Mouse (Mus musculus) T-helper 2 cell (primary cell): ENCODE measurements at regions not wholly inside any gene's neighbourhood (a gene's known extent, or its start where the extent isn't known, plus 50 kb on each side); places are given as distances from the start of the nearest gene placed in this dataset.

Experiments
- in situ Hi-C: fragments of 300-600 bp; cut with MboI, MseI; formaldehyde crosslinking; loops from one replicate; pipeline ENCODE4 v1.15.1; 2025; ENCODE audit warnings: high pct_unique_total_duplicates

DNA sequence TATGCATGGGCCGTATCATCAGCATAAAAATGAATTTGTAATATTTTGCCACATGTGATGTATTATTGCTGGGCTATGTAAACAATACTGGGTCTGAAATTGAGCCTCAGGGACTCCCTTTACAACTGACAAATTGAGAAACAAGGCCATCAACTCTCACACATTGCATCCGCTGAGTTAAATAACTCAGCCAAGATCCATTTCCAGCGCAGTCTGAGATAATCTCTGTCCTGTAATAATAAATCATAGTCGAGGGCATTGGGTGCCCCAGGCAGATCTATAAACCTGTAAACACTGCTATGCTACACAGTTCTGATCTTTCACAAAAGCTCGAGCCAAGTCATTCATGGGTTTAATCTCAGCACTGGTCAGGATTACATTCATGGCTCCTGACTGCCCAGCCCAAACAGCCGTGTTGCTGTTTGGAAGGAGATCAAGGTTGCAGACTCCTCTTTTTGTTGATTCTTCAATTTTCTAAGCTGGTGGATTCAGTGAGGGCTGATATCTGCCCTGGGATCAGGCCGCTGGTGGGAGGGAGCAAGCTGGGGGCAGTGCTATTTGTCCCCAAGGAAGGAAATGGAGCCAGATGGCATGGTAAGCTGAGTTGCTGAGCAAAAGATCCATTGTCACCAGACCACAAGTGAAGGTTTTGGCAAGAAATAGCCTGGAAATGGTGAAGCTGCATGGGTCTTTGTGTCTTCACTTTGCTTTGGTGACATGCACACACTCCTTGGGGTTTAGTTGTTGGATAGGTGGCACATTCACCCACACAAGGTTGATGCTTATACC lies 160.0 kb upstream of the Bmper start:
- in situ Hi-C loops, result no loop called here

DNA sequence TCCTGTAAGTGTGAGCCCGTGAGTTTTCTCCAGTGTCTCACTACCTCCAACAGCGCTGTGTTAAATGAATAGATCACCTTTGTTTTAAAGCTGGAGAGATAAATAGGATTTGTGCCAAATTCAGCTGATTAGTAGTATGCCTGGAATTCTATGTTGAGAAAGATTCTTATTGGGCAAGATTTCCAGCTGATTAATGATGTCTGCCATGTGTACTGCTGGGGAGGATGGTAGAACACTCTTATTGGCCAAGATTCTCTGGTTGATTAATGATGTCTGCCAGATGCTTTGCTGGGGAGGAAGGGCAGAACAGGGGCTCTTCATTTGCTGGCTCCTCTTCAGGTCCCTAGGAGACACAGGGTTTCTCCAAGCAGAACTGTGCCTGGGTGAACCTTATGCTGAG lies 158.9 kb upstream of the Bmper start:
- in situ Hi-C loops, result no loop called here

DNA sequence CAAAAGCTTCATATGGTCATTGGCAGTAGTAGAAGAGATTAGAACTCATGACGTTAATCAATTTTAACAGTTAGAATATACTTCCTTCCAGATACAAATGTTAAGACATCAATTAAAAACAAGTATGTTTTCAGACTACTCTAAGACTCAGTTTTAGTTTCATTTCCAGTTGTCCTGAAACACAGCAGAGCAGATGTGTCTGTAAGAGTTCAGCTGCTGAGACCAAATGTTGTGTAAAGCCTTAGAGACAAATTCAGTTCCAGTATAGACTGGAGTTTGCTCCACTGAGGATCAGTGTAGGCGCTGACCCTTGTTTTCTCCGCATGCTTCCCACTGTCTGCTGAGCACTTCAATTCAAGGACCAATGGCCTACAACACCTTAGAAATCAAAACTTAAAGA lies 158.1 kb upstream of the Bmper start:
- in situ Hi-C loops, result no loop called here

DNA sequence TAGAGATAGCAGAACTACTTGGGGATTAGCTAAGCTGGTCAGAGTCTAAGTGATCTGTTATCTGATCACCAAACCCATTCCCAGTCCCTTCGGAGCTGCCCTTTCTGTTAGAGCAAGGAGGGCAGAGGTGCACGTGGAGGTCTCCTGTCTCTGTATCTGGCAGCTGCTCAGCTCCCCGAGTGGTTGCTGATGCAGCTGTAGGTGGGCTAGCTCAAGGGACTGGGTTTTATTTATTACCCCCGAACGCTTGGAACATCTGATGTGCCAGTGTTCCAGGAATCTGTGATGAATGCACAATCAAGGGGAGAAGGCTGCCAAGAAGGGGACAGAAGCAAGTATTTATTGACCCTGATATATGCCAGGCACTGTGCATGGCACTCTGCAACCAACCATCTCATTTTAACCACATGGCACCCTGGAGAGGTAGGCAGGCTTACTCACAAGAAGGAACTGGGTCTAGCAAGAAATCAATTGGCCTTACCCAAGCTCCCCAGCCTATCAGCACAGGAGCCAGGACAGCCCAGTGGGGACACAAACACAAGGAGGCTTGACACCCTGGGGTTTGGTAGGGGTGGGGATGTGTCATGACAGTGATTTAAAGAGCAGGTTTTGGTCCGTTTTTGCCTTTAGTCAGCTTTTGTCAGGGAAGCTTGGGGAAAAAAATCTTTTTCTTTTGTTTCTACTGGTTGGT lies 154.6 kb upstream of the Bmper start:
- in situ Hi-C loops, result no loop called here

DNA sequence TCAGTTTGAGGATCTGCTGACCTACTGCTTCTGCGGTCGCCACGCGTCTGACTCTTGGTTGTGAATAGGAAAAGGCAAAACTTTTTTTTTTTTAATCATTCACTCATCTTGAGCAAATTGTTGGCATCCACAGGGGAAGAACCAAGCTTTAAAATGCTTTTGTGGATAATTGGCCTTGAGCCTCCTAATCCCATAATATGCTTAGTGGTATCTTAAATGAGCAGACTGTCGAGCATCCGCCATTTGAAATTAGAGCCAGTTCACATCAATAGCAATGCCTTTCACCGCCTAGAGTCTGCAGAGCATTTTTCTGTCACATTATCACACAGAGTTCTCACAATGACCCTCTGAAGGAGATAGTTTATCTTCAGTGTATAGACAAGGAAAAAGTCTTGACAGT lies 153.7 kb upstream of the Bmper start:
- in situ Hi-C loops, result no loop called here

DNA sequence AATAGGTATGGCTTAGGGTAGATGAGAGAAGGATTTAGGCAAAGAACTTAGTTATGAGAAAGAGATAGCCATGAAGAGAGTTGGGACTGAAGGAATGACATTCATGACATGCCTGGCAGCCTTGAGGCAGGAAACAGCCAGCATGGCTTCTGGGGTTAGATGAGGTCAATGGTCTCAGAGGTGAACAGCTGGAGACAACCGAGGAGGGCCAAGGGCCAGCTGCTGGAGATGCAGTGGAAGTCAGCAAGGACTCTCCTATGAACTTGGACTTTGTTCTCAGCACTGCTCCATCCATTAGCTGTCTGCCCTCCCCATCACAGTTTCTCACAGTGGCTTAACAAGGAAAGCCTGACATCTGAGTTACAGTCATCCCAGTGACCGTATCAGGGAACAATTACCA lies 151.9 kb upstream of the Bmper start:
- in situ Hi-C loops, result no loop called here

DNA sequence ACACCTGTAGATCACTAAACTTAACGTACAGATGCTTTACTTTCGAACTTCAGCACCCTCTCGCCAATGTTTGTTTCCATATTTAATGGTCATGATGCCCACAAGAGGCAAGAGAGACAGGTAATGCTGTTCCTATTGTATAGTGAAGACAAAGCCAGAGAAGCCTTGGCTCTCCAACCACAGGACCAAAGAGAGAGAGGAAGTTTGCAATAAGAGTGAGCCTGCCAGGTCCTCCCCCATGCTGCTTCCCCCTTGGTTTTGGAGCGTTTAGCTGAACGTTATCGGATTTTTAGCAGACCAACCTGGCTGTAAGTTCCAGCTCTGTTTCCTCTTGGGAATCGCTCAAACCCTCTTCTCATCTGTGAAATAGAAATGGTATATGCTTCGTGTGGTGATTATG lies 150.1 kb upstream of the Bmper start:
- in situ Hi-C loops, result no loop called here

DNA sequence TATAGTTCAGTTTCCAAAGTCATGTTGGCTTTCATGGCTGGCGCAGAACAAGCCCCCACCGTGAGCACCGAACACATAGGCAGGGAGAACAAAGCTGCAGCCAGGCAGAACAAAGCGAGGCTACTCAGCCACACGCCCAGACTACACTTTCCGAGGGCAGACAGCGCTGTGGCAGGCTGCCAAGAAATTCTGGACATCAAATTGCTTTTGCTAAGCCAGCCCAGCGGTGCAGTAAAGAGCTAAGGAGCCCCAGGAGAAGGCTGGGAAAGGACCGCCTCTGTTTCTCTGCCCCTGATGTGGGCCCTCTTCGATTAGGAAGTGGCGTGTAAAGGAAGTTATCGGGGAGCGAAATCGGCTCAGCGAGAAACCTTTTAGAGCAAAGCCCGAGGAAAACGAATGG lies 139.3 kb upstream of the Bmper start:
- in situ Hi-C loops, result no loop called here

DNA sequence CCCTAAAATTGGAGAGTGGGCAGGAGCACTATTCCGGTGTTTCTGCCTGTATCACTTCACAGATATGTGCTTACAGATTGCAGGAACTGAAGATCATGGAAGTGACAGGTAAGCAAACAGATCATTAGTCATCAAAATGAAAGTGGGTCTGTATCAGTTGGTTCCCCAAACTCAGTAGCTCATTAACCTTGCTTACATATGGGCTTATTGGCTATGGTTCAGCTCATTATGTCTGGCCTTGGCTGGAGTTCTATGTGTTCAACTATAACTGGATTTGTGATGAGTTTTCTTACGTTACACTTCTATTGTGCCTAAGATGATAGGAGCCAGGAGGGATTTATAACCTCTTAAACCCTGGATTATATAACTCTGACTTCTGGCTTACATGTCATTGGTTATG lies 133.5 kb upstream of the Bmper start:
- in situ Hi-C loops, result no loop called here

DNA sequence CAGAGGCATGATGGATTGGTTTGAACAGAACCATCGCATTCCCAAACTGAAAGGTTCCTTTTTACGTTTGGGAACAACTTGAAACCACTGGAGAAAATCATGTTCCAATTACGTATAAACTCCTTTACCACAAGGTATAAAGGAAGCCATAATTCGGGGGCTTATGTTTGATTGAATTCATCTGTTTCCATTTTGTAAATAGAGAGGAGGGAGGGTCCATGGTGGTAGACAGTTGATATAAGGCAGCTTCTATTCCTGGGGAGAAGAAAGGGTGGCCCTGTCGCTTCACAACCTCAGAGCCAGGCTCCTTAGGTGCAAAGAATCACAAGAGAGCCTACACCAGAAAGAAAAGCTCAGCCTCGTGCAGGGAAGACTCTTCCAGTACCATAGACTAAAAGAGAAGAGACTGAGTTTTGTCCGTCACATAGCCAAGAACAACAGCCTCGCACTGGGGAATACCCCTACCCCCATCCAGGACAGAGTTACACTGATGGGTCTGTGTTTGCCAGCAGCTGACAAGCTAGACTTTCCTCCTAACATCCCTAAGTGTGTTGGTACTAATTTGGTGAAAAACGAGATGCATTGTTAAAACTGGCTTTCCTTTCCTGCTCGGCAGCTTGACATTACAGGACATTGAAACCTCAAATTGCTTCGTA lies 125.6 kb upstream of the Bmper start:
- in situ Hi-C loops, result no loop called here

DNA sequence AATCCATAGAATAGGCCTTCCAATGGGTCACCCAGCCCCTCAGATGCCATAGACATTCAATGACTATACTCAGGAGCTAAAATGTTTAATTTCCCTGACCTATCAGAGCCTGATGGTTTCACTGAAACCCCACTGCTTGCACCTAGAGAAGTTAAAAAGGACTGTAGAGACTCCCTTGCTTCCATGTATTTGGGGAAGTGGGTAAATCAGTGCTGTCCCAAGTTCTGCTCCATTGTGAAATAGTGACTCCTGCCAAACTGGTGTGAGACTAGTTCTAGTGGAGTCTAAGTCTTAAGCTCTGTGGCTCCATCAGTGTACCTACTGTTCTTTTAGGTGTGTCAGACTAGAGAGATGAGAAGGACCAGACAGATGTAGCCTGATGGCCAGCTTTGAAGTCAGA lies 121.3 kb upstream of the Bmper start:
- in situ Hi-C loops, result no loop called here

DNA sequence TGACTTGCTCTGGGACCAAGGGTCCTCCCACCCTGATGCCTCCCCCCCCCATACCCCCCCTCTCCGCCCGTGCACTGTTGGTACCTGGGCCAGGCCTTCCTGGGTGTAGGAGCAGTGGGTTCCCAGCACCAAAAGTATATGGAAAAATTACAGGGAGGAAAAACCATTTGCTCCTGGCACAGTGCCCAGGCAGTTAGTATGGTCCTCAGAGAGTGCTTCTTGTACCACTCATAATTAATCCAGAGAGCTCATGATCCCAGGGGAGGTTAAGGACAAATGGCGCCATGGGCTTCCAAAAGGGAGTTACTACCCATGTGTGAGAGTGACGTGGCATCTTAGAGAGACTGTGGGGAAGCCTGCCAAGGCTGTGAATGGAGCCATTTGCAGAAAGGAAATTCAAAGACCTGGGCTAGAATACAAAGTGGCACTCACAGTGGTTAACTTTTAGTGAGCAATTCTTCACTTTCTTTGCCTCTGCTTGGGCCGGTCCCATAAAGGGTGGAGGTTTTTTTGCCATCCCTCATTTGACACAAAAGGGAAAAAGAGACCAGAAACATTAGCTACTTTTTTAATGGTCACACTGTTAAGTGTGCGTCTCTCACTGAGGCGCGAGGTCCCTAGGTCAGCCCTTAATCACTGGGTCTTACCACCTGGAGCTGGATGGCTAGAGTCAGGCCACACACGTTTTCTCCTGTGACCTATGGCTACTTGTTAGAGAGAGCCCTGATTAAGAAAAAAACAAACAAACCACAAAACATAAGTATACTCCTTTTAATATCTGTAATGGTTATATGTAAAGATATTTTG lies 120.7 kb upstream of the Bmper start:
- in situ Hi-C loops, result no loop called here

DNA sequence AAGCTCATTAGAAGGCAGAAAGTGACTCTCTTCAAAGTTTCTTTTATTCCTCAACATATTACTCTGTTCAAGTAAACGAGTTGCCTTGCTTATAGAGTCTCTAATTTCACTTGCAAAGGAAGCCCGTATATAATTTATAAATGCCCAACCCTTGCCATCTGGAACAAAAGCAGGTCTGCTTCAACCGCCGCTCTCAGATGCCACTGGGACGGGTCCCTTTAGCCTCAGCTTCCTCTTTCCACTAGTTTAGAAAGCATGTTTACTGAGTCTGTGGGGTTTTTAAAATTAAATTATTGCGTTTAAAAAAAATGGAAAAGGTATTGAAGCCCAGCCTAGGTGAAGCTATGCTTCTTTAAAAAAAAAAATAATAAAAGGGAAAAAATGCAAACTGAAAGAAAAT lies 111.4 kb upstream of the Bmper start:
- in situ Hi-C loops, result no loop called here

DNA sequence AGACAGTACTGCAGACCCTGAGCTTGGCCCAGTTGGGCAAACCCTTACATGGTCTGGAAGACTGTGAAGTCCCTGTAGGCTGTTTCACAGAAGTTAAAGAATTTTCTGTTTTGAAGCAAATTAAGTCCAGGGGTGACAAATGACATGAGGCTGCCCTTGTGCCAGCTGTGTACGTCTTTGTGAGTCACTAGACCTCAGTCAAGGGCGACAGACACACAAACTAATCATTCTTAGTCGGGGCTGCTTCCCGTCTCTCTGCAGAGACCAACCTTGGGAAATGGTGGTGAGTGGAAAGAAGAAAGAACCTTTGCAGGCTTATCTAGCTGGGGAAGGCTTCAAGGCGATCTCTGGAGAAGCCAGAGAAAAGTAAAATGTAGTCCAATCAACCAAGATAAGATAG lies 107.8 kb upstream of the Bmper start:
- in situ Hi-C loops, result no loop called here

DNA sequence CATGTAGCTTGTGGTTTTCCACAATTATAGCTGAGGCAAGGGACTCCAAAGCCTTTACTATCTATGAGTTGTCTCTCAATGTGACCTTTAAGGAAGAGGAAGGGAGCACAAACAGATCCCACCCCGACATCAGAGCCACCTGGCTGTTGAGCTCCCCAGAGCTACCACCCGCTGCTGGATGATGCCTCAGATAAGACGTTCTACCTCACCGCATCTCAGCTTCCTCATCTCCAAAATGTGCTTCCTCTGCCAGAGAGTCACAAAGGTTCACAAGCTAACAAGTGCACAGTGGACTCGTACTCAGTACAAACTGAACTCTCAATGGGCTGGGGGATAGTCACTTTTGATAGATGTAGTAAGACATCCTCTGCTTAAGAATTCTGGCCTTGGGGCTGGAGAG lies 107.3 kb upstream of the Bmper start:
- in situ Hi-C loops, result no loop called here

DNA sequence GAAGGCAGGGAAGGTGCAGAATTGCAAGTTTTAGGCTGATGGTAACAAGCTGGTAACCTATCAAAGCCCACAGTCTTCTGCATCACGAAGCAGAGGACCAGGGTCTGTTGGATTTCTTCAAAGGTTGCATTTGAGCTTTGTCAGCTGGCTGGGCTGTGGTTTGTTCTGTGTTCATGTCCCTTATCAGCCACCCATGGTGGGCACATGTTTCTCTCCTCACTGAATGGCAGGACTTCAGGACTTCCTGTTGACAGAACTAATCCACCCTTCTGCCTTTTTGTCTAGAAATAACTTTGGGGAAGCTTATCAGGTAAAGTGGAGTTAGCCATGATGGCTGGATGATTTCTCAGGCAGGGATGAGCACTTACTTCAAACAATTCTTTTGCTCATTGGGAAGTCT lies 106.6 kb upstream of the Bmper start:
- in situ Hi-C loops, result no loop called here

DNA sequence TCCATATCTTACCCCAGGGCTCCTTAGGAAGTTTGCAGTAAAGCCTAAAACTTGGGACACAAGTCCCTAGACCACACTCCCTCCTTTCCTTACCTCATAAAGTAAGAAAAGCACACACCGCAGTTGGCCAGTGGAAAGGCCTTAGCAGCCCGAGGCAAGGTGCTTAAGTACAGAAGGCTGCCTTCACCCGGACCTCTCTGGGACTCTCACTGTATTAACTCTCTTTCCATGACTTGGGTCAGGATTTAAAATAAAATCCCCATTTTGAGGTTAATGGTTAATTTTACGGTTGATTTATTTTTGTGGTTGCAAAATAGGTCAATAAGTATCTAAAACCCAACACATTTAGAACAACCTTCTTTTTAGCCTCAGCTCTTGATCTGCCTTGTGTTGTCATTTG lies 103.1 kb upstream of the Bmper start:
- in situ Hi-C loops, result no loop called here

DNA sequence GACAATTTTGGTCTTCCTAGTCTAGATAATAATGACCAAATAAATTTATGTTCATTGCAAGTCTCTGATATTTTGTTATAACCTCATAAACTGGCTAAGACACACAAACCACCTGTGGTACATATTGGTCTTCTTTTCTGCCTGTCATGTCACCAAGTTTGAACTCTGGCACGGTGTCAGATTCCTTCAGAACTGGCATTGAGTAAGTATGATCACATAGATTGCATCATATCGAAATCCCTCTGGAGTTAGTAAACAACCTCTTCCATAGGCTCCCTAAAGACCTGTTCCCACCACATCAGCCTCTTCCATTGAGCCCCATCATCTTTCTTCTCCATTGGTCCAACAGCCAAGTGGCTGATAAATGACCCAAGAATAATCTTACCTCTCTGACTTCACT lies 102.1 kb upstream of the Bmper start:
- in situ Hi-C loops, result no loop called here

DNA sequence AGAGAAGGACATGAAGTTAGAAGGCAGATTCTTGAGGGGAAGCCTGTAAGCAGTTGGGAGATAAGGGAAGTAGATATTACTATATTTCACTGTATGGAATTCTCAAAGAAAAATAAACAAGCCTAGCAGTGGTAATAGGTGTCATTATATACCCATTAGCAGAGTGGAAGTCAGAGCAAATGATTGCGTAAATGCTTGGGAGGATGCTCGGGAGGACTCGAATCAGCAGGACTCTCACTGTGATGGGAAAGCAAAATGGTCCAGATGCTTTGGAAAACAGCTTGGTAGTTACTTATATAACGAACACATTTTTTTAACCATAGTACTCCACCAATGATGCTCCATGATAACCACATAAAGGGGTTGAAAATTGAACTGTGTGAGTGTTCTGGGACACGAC lies 100.4 kb upstream of the Bmper start:
- in situ Hi-C loops, result no loop called here

DNA sequence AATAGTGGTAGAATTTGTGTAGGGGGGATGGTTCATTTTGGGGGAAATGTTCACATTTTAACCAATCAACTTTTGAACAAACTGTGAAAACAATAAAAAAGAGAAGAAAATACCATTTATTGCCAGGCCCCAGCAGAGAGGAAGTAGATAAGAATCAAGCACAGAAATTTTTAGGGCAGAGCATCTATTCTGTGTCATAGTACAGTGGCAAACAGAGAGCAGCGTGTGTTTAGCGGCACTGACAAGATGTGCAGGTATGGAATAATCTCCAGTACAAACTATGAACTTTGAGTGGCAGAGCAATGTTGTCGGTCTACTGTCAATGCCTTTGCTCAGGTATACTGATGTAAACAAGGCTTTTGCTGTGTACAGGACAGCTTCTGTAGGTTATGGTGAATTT lies 99.4 kb upstream of the Bmper start:
- in situ Hi-C loops, result no loop called here

DNA sequence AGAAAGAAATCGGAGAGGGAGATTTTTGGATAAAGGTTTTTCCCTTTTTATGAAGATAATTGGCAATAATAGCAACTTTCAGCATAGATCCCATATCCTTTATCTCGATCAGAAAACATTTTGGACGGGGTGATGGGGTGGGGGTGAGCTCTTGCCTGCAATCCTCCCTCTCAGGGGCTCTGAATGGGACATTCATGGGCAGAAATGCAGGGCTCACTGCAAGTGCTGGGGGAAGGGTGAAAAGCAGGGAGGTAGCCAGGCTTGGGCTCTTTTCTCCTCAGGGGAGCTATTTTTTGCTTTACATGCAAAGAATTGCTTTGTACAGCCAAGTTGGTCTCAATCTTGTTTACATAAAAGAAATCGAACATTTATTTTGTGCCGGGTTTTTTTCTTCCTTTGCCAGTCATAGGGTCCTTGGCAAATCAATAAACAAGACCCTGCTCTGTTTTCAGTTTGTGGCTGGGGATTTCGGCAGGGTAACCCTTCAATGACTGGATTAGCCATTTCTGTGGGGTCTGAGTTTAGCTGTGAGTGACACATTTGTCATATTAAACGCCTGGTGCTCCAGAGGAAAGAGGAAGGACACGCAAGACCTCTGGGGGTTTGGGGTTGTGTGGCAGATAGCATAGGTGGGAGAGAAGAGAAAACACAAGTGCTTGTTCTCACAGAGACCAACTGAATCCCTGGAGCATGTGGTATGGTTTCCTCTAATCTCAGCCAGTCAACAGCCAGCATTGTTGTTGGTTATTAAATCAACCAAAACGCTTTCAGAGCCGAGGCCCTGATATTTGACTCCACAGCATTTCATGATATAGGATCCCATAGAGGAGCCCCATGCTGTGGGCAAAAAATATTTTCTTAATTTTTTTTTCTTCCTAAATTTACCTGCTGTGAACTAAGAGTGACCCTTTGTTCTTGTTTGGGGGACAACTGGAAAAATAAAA lies 96.8 kb upstream of the Bmper start:
- in situ Hi-C loops, result no loop called here
